Mouse (Mus musculus) ES-Bruce4 (cell line): ENCODE data around the gene Mettl9. TPM values are rescaled to one million over a fixed set of nuclear protein-coding genes. Genes with fewer than 3 reads are reported as not detected.

Experiments used
- H3K27ac ChIP-seq: 2 replicates; pipeline ENCODE4 v1.5.1; 2012; ENCODE audit warnings: low read length, inconsistent platforms; ENCODE audit not compliant: insufficient read depth
- H3K27me3 ChIP-seq: 2 replicates; pipeline ENCODE4 v1.6.1; 2012; ENCODE audit warnings: mild to moderate bottlenecking, low read length, inconsistent platforms; ENCODE audit not compliant: control insufficient read depth, poor library complexity, insufficient read depth, severe bottlenecking
- H3K36me3 ChIP-seq: 2 replicates; pipeline ENCODE4 v1.6.1; 2012; ENCODE audit warnings: inconsistent platforms, mild to moderate bottlenecking, low read length, moderate library complexity; ENCODE audit not compliant: control insufficient read depth, poor library complexity, insufficient read depth, severe bottlenecking
- H3K4me1 ChIP-seq: one replicate; pipeline ENCODE4 v1.8.1; 2011; ENCODE audit warnings: low read length; ENCODE audit not compliant: control insufficient read depth, insufficient read depth
- H3K4me3 ChIP-seq: 2 replicates; pipeline ENCODE4 v1.5.1; 2011; ENCODE audit warnings: low read depth, mild to moderate bottlenecking, low read length
- H3K9ac ChIP-seq: 2 replicates; pipeline ENCODE4 v1.6.1; 2012; ENCODE audit warnings: low read depth, mild to moderate bottlenecking, inconsistent platforms; ENCODE audit not compliant: poor library complexity, severe bottlenecking
- H3K9me3 ChIP-seq: replicated peaks from 2 replicates; pipeline ENCODE4 v1.6.1; 2012; ENCODE audit warnings: mild to moderate bottlenecking, low read length, inconsistent platforms; ENCODE audit not compliant: control insufficient read depth, poor library complexity, insufficient read depth, severe bottlenecking
- CTCF ChIP-seq: IDR thresholded peaks from one replicate; pipeline ENCODE4 v1.8.1; 2011; ENCODE audit warnings: low read depth, low read length
- EP300 ChIP-seq: IDR thresholded peaks from 2 replicates; pipeline ENCODE4 v1.6.1; 2011; ENCODE audit warnings: low read depth, low read length; ENCODE audit not compliant: insufficient read depth
- POLR2A ChIP-seq: IDR thresholded peaks from one replicate; pipeline ENCODE4 v1.8.1; 2011; ENCODE audit warnings: low read length; ENCODE audit not compliant: insufficient read depth
- polyA plus RNA-seq: library from polyadenylated mRNA; stranded (reverse); fragments of >200 nt; gene quantifications from 2 replicates; pipeline ENCODE4 v1.2.4, GENCODE M21; 2011; ENCODE audit warnings: low read depth; ENCODE audit not compliant: missing spikeins, insufficient read depth, insufficient read length

Gene Mettl9
- polyA plus RNA-seq, 1 experiment = 85.7 TPM

- Histone ChIP-seq H3K4me1 (no peaks in the 10 kb centered on the region), H3K4me3 (no peak overlapping the region), H3K27ac (no peak overlapping the region), H3K27me3 (no peaks in the 10 kb centered on the region), H3K9me3 (no peaks in the 10 kb centered on the region; the same call in 1 of the 2 replicates), H3K9ac (no peak overlapping the region), H3K36me3 (no peaks in the 10 kb centered on the region)
- TF ChIP-seq EP300 (no peak), CTCF (no peak), POLR2A (no peak)
Observed at GRCm38 (mm10) chr7:121041989-121042388, 7.7 kb downstream of the Mettl9 start.

- Histone ChIP-seq H3K27ac (no peak overlapping the region), H3K4me3 (no peak overlapping the region), H3K9ac (no peak overlapping the region), H3K4me1 (no peaks in the 10 kb centered on the region), H3K36me3 (no peaks in the 10 kb centered on the region), H3K27me3 (no peaks in the 10 kb centered on the region), H3K9me3 (no peaks in the 10 kb centered on the region; the same call in 1 of the 2 replicates)
- no peak for TF ChIP-seq CTCF
- no peak for TF ChIP-seq EP300
- no peak for TF ChIP-seq POLR2A
Observed at GRCm38 (mm10) chr7:121043004-121043403, 8.8 kb downstream of the Mettl9 start.

GRCm38 (mm10) chr7:121043510-121043909 is 9.3 kb downstream of the Mettl9 start:
- H3K27me3 ChIP-seq = no peaks in the 10 kb centered on the region
- TF ChIP-seq EP300 (no peak), CTCF (no peak), POLR2A (no peak)
- no peaks in the 10 kb centered on the region; the same call in 1 of the 2 replicates for H3K9me3 ChIP-seq
- H3K4me3 ChIP-seq = no peak overlapping the region
- no peak overlapping the region for H3K9ac ChIP-seq
- no peaks in the 10 kb centered on the region for H3K4me1 ChIP-seq
- H3K27ac ChIP-seq = no peak overlapping the region
- H3K36me3 ChIP-seq = no peaks in the 10 kb centered on the region

- no peaks in the 10 kb centered on the region for H3K36me3 ChIP-seq
- H3K27me3 ChIP-seq = no peaks in the 10 kb centered on the region
- H3K9ac ChIP-seq = no peak overlapping the region
- H3K4me1 ChIP-seq = no peaks in the 10 kb centered on the region
- no peak for TF ChIP-seq POLR2A
- no peak overlapping the region for H3K27ac ChIP-seq
- H3K9me3 ChIP-seq = no peaks in the 10 kb centered on the region; the same call in 1 of the 2 replicates
- no peak overlapping the region for H3K4me3 ChIP-seq
Observed at GRCm38 (mm10) chr7:121044251-121044650, 10.0 kb downstream of the Mettl9 start.

GRCm38 (mm10) chr7:121045671-121046453 is 11.6 kb downstream of the Mettl9 start:
- Histone ChIP-seq H3K27ac (no peak overlapping the region), H3K36me3 (no peaks in the 10 kb centered on the region), H3K4me3 (no peak overlapping the region), H3K4me1 (no peaks in the 10 kb centered on the region), H3K9ac (no peak overlapping the region), H3K27me3 (no peaks in the 10 kb centered on the region), H3K9me3 (no peaks in the 10 kb centered on the region; the same call in 1 of the 2 replicates)
- TF ChIP-seq POLR2A (no peak), EP300 (no peak), CTCF (no peak)

GRCm38 (mm10) chr7:121047624-121048023 is 13.4 kb downstream of the Mettl9 start:
- Histone ChIP-seq H3K9me3 (no peaks in the 10 kb centered on the region; the same call in 1 of the 2 replicates), H3K27me3 (no peaks in the 10 kb centered on the region), H3K27ac (no peak overlapping the region), H3K36me3 (peaks cover 6% of the 10 kb centered on the region; the same call in 1 of the 2 replicates), H3K9ac (no peak overlapping the region), H3K4me1 (no peaks in the 10 kb centered on the region), H3K4me3 (no peak overlapping the region)
- TF ChIP-seq CTCF (no peak), POLR2A (no peak), EP300 (no peak)
